Mouse (Mus musculus) hindbrain, embryonic 10.5 days (tissue): ENCODE results near the gene Hectd4. TPM values are rescaled to one million over a fixed set of nuclear protein-coding genes. Genes with fewer than 3 reads are reported as not detected.
A peak's percentile ranks its signal among the peaks of the same experiment; 100 is the strongest.
"Not testable (repeated sequence)": the region's sequence is repeated elsewhere in the genome, so short reads cannot be mapped to it uniquely, and the experiment has no call there.

ENCODE experiments used
- DNase-seq: peaks from one replicate; pipeline ENCODE4 v3.0.0-alpha.2; 2017; ENCODE audit warnings: low spot score
- H3K27ac ChIP-seq: fragments of 300-500 bp; sonication (generic); 2 replicates; pipeline ENCODE4 v1.5.1; 2016; ENCODE audit warnings: mild to moderate bottlenecking, moderate library complexity
- H3K27me3 ChIP-seq: fragments of 300-500 bp; sonication (generic); 2 replicates; pipeline ENCODE4 v1.6.1; 2016; ENCODE audit warnings: mild to moderate bottlenecking; ENCODE audit not compliant: poor library complexity, insufficient read depth, severe bottlenecking
- H3K36me3 ChIP-seq: fragments of 300-500 bp; sonication (generic); 2 replicates; pipeline ENCODE4 v1.6.1; 2016; ENCODE audit warnings: mild to moderate bottlenecking, moderate library complexity
- H3K4me1 ChIP-seq: fragments of 300-500 bp; sonication (generic); replicated peaks from 2 replicates; pipeline ENCODE4 v1.6.1; 2016; ENCODE audit warnings: mild to moderate bottlenecking
- H3K4me3 ChIP-seq: fragments of 300-500 bp; sonication (generic); 2 replicates; pipeline ENCODE4 v1.5.1; 2016; ENCODE audit warnings: mild to moderate bottlenecking, moderate library complexity
- H3K9me3 ChIP-seq: fragments of 300-500 bp; sonication (generic); 2 replicates; pipeline ENCODE4 v1.6.1; 2016; ENCODE audit warnings: mild to moderate bottlenecking, moderate library complexity
- WGBS: fragments of 180-500 bp; shearing (Covaris S2); methylation state at CpG from one replicate; pipeline ENCODE4 v1.1.7; 2016; 5-methylcytosine and 5-hydroxymethylcytosine counted together
- polyA plus RNA-seq: library from polyadenylated mRNA; unstranded; fragments of >200 nt; fragmentation: Nextera tagmentation; extraction: Ambion mirVana; gene quantifications from 2 replicates; pipeline ENCODE4 v1.2.1, GENCODE M21; 2016

Hectd4 gene
- polyA plus RNA-seq, 1 experiment from 2014 or later: 6.6 TPM

- H3K27ac ChIP-seq: peak overlapping the region; percentile 96
- WGBS: 9% methylated on average over 17 of the region's 17 CpGs
Measured at GRCm38 (mm10) chr5:121191584-121191906, 28.5 kb upstream of the Hectd4 start.

DNA sequence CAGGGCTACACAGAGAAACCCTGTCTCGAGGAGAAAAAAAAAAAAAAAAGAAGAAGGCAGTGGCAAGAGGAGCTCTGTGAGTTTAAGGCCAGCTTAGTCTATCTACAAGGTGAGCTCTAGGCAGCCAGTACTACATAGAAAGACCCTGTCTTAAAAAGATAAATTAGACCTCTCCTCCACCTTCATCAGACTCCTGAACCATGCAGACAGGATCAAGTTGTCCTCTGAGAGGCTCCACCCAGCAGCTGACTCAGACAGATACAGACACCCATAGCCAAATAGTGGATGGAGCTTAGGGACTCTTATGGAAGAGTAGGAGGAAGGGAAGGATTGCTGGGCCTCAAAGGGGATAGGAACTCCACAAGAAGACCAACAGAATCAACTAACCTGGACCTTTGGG lies 25.8 kb upstream of the Hectd4 start:
- peaks cover 9% of the 10 kb centered on the region for H3K4me1 ChIP-seq
- WGBS: 39% methylated on average over 1 of the region's 1 CpGs
- H3K36me3 ChIP-seq: no peaks in the 10 kb centered on the region; the same call in 1 of the 2 replicates
- no peak overlapping the region for H3K4me3 ChIP-seq
- H3K27me3 ChIP-seq: peaks cover 11% of the 10 kb centered on the region
- no peak overlapping the region for H3K27ac ChIP-seq
- no peak for DNase-seq
- H3K9me3 ChIP-seq: no peaks in the 10 kb centered on the region

More at GRCm38 (mm10) chr5:121191584-121191906, 28.5 kb upstream of the Hectd4 start:
- peaks cover 33% of the 10 kb centered on the region for H3K4me1 ChIP-seq
- peaks cover 5% of the 10 kb centered on the region; the same call in 1 of the 2 replicates for H3K36me3 ChIP-seq
- no peak for DNase-seq
- peak overlapping the region; percentile 94 for H3K4me3 ChIP-seq
- peaks cover 4% of the 10 kb centered on the region; the same call in 1 of the 2 replicates for H3K27me3 ChIP-seq
- no peaks in the 10 kb centered on the region for H3K9me3 ChIP-seq

- Histone ChIP-seq H3K4me3 (no peak overlapping the region), H3K36me3 (no peaks in the 10 kb centered on the region), H3K9me3 (no peaks in the 10 kb centered on the region), H3K4me1 (no peaks in the 10 kb centered on the region; the same call in 1 of the 2 replicates), H3K27ac (no peak overlapping the region), H3K27me3 (peaks cover 11% of the 10 kb centered on the region)
- WGBS: 54% methylated on average over 5 of the region's 5 CpGs
- no peak for DNase-seq
Measured at GRCm38 (mm10) chr5:121196764-121197163, 23.3 kb upstream of the Hectd4 start.

DNA sequence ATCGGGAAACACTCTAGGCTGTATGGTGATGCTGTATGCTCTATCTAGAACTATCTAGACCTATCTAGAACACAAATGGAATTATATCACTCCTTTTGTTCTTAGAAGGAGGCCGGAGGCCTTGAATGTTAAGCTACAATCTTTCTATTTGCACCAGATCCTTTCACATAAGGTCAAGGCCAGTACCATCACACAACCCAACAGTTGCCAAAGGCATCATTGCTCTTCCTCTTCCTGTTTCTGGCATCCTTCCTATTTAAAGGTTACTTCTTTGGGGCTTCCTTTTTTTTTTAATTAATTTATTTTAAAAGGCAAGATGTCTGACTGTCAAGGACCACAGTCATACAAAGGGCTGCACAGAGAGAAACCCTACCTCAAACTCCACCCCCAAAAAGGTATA lies 22.7 kb upstream of the Hectd4 start:
- H3K27ac ChIP-seq: no peak overlapping the region
- DNase-seq: no peak

GRCm38 (mm10) chr5:121198376-121198775 lies 21.6 kb upstream of the Hectd4 start:
- H3K9me3 ChIP-seq: no peaks in the 10 kb centered on the region
- H3K36me3 ChIP-seq: no peaks in the 10 kb centered on the region
- DNase-seq: no peak
- H3K27ac ChIP-seq: no peak overlapping the region
- WGBS: 89% methylated on average over 5 of the region's 5 CpGs
- no peak overlapping the region for H3K4me3 ChIP-seq
- peaks cover 11% of the 10 kb centered on the region for H3K27me3 ChIP-seq
- H3K4me1 ChIP-seq: no peaks in the 10 kb centered on the region

More for the DNA sequence above, 22.7 kb upstream of the Hectd4 start:
- H3K9me3 ChIP-seq: no peaks in the 10 kb centered on the region
- H3K36me3 ChIP-seq: no peaks in the 10 kb centered on the region
- peaks cover 11% of the 10 kb centered on the region for H3K27me3 ChIP-seq
- no peaks in the 10 kb centered on the region for H3K4me1 ChIP-seq
- no peak overlapping the region for H3K4me3 ChIP-seq
- WGBS: 87% methylated on average over 2 of the region's 2 CpGs

- no peak for DNase-seq
- H3K36me3 ChIP-seq: peaks cover 14% of the 10 kb centered on the region
- peaks cover 4% of the 10 kb centered on the region for H3K27me3 ChIP-seq
- 52% methylated on average over 3 of the region's 3 CpGs for whole genome bisulfite sequencing
- no peak overlapping the region for H3K4me3 ChIP-seq
- peaks cover 15% of the 10 kb centered on the region for H3K4me1 ChIP-seq
- H3K9me3 ChIP-seq: no peaks in the 10 kb centered on the region
- H3K27ac ChIP-seq: no peak overlapping the region
Measured at GRCm38 (mm10) chr5:121201739-121202138, 18.3 kb upstream of the Hectd4 start.

- WGBS: 71% methylated on average over 1 of the region's 1 CpGs
Measured at GRCm38 (mm10) chr5:121202467-121202866, 17.6 kb upstream of the Hectd4 start.

DNA sequence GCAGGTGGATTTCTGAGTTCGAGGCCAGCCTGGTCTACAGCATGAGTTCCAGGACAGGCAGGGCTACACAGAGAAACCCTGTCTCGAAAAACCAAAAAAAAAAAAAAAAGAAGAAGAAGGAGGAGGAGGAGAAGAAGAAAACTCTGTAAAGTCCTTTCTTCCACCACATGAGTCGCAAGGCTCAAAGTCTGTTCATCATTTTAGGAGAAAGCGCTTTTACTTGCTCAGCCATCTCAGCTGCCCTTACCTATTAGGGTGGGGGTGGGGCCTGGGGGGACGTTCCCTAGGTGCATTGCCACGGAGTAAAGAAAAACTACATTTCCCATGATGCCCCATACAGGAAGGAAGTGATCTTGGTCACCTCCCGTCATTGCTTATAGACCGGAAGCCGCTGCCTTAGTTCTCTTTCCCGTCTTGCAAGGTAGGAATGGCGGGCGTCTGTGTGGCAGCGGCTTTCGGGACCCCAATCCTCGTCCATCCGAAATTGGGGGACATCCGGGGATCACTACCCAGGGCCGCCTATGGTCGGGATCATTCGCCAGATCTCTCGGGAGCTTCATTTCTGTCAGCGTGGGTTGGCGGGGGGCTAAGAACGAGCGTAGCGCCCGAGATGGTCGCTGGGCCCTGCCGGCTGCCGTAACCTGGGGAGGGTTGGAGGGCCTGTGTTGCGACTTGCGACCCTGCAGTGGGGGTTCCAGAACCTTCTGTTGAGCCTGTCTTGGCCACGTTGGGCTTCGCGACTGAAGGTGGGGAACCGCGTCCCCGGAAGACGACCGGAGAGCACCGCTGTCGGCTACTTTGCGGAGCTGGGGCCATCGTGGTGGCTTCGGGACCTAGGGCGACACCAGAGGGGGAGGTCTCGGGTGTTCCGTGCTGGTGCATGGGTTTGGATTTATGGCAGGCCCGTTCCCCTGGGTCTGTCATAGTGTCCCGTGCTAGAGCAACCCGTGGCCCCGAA lies 15.6 kb upstream of the Hectd4 start, which contains the start of gene Rpl6:
Gene Rpl6 (plus strand): TSS at position 350 of the 958 bp plus-strand sequence.
- peak; percentile 85 for DNase-seq
- H3K9me3 ChIP-seq: no peaks in the 10 kb centered on the region
- H3K27me3 ChIP-seq: no peaks in the 10 kb centered on the region
- peaks cover 27% of the 10 kb centered on the region for H3K4me1 ChIP-seq
- H3K4me3 ChIP-seq: peak within 1 kb of the TSS; percentile 96
- peaks cover 41% of the 10 kb centered on the region for H3K36me3 ChIP-seq
- WGBS: 2% methylated on average over 52 of the region's 52 CpGs
- peak within 1 kb of the TSS; percentile 96 for H3K27ac ChIP-seq

More at GRCm38 (mm10) chr5:121202467-121202866, 17.6 kb upstream of the Hectd4 start:
- H3K9me3 ChIP-seq: no peaks in the 10 kb centered on the region
- H3K27ac ChIP-seq: no peak overlapping the region
- no peaks in the 10 kb centered on the region for H3K27me3 ChIP-seq
- H3K4me3 ChIP-seq: no peak overlapping the region
- peaks cover 21% of the 10 kb centered on the region for H3K36me3 ChIP-seq
- H3K4me1 ChIP-seq: peaks cover 21% of the 10 kb centered on the region
- no peak for DNase-seq

DNA sequence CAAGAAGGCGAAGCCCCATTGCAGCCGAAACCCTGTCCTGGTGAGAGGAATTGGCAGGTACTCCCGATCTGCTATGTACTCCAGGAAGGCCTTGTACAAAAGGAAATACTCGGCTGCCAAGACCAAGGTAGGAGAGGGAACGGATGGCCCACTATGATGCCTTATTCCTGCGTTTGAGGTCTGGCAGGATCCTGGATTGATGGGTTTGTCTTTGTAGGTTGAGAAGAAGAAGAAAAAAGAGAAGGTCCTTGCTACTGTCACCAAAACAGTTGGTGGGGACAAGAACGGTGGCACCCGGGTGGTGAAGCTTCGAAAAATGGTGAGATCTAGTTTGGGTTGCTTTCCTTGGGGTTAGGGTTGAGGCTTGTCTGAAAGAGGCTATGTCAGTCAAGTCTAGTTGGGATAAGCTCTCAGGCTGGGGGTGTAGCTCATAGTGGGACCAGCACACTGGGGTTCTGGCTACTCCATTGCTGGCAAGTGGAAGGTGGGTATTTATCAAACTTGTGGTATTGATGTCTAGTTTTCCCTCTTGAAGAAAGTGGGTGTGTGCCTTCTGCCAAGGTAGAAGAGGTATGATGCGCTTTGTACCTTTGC lies 14.4 kb upstream of the Hectd4 start:
- H3K9me3 ChIP-seq, H3K27me3 ChIP-seq, DNase-seq: not testable (repeated sequence)
- Histone ChIP-seq H3K4me1 (peaks cover 27% of the 10 kb centered on the region), H3K4me3 (peak overlapping the region; percentile 96), H3K36me3 (peaks cover 53% of the 10 kb centered on the region), H3K27ac (peak overlapping the region; percentile 45; the same call in 1 of the 2 replicates)
- WGBS: 79% methylated on average over 9 of the region's 10 CpGs

DNA sequence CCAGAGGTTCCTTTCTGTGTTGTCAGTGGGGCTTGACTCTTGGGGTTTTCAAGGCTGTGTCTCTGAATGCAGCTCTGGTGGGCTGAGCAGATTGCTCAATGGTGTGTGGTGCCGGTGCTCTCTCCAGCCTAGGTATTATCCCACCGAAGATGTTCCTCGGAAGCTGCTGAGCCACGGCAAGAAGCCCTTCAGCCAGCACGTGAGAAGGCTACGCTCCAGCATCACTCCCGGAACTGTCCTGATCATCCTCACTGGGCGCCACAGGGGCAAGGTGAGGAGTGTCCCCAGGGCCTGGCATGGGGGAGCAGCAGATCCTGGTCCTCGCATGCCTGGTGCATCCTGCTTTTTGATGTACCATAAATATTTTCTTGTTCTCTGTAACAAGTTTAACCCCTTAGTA lies 13.5 kb upstream of the Hectd4 start:
- peak overlapping the region; percentile 96; the same call in 1 of the 2 replicates for H3K4me3 ChIP-seq

GRCm38 (mm10) chr5:121206984-121207383 lies 13.0 kb upstream of the Hectd4 start:
- DNase-seq: no peak
- Histone ChIP-seq H3K27ac (no peak overlapping the region), H3K4me3 (no peak overlapping the region), H3K4me1 (peaks cover 27% of the 10 kb centered on the region), H3K27me3 (no peaks in the 10 kb centered on the region), H3K36me3 (peaks cover 67% of the 10 kb centered on the region), H3K9me3 (peaks cover under 1% of the 10 kb centered on the region; the same call in 1 of the 2 replicates)
- WGBS: 88% methylated on average over 3 of the region's 3 CpGs

More for the DNA sequence above, 13.5 kb upstream of the Hectd4 start:
- Histone ChIP-seq H3K9me3 (no peaks in the 10 kb centered on the region), H3K4me1 (peaks cover 27% of the 10 kb centered on the region), H3K27ac (no peak overlapping the region), H3K27me3 (no peaks in the 10 kb centered on the region), H3K36me3 (peaks cover 62% of the 10 kb centered on the region)
- 80% methylated on average over 9 of the region's 9 CpGs for WGBS
- no peak for DNase-seq

- DNase-seq: no peak
- Histone ChIP-seq H3K27ac (no peak overlapping the region), H3K36me3 (peaks cover 79% of the 10 kb centered on the region), H3K27me3 (no peaks in the 10 kb centered on the region), H3K4me3 (no peak overlapping the region), H3K4me1 (peaks cover 27% of the 10 kb centered on the region), H3K9me3 (peaks cover 3% of the 10 kb centered on the region; the same call in 1 of the 2 replicates)
- WGBS: 94% methylated on average over 9 of the region's 9 CpGs
Measured at GRCm38 (mm10) chr5:121209755-121210600, 10.0 kb upstream of the Hectd4 start.
